Mouse (Mus musculus) heart, adult 9 months (tissue): ENCODE measurements around the gene Tcp11.
A peak's percentile ranks its signal among the peaks of the same experiment; 100 is the strongest.

ENCODE experiments used
- DNase-seq, 2 experiments: peaks; one replicate each; pipeline ENCODE4 v3.0.0; 2022; ENCODE audit warnings: low spot score in 2 of 2

The Tcp11 gene

GRCm38 (mm10) chr17:28084395-28084905, 4.0 kb upstream of the Tcp11 start:
- DNase-seq: no peak

DNA sequence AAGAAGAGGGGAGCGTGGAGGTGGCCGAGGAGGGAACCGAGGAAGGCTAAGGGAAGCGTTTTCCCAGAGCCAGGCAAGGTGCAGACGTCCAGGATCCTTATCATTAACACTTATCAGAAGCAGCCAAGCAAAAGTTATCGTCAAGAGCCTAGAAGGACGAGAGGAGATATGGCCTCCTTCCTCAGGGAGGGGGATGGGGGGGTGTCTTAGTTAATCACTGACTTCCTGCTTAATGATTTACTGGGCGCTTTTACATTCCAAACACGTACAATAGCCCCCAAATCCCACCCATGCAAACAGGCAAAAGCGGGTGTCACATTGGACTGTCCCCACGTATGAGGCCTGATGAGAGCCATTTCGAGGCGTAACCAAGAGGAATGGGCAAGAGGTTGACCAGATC, 2.4 kb upstream of the Tcp11 start:
- DNase-seq: no peak

DNA sequence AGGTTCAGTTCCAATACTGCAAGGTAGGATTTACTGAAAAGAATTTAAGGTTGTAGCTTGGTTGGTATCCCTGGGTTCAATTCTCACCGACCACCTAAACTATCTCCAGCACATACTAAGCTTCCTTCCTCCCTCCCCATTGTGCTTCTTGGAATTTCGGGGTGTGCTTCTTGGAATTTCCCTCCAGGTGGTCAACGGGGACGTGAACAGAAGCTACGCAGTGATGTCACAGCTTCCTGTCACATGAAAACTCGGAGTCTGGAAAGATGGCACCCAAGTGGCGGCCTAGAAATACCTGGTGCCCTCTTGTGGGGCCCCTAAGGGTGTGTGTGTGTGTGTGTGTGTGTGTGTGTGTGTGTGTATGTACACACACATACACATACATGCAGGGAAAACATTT, 1.4 kb upstream of the Tcp11 start:
- DNase-seq: no peak

- no peak for DNase-seq
These were observed 946 bp upstream of the Tcp11 start for GRCm38 (mm10) chr17:28081385-28081784.

GRCm38 (mm10) chr17:28080817-28081165, 352 bp upstream of the Tcp11 start:
- DNase-seq: no peak

GRCm38 (mm10) chr17:28079618-28080017, 821 bp downstream of the Tcp11 start:
- peak; percentile 65 to 75 for DNase-seq

DNA sequence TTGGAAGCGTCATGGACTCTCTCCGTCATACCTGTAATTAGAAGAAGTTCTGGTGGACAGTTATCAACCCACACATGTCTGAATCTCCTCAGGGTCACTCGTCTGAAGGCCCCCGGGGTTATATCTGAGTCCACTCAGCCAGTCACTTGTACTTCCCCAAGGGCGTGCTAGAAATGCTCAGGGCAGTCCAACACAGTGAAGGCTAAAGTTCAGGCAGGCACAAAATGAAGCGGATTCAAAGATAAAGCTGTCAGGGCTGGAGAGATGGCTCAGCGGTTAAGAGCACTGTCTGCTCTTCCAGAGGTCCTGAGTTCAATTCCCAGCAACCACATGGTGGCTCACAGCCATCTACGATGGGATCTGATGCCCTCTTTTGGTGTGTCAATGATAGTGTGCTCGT, 2.4 kb downstream of the Tcp11 start:
- DNase-seq: no peak

DNA sequence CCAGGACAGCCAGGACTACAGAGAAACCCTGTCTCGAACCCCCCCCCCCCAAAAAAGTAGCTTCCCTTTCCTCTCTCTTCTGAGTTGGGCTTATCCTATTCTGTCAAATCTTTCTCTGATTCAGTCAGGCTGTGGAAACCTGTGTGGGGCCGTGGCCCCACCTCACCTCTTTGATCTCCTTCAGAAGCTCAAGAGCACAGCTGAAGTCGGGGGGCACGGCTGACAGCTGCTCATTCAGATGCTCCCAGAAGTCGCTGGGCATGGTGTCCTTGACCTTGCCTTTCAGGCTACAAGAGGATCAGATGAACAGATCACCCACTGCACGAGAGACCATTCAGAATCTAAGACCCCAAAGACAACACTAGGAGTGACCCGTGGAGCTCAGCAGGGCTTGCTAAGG, 6.0 kb downstream of the Tcp11 start:
- no peak for DNase-seq

GRCm38 (mm10) chr17:28072730-28073129, 7.7 kb downstream of the Tcp11 start:
- DNase-seq: no peak

DNA sequence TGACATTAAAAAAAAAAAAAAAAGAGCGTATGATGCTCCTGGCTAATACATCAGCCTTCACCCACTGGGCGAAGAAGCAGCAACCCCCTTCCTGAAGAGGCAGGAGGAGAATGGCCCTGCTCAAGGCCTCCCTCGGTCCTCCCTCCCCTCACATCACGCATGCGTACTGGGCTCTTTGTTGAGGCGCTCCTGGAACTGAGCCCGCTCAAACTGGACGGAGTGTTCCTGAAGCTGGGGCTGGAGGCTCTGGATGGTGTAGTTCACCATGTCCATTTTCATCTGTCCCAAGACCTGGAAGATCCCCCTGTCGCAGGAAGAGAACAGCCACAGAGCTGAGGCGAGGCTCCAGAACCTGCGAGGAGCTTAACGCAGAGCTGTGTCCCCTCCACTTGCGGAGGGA, 10.2 kb downstream of the Tcp11 start:
- no peak for DNase-seq

GRCm38 (mm10) chr17:28069446-28069845, 11.0 kb downstream of the Tcp11 start:
- no peak for DNase-seq

DNA sequence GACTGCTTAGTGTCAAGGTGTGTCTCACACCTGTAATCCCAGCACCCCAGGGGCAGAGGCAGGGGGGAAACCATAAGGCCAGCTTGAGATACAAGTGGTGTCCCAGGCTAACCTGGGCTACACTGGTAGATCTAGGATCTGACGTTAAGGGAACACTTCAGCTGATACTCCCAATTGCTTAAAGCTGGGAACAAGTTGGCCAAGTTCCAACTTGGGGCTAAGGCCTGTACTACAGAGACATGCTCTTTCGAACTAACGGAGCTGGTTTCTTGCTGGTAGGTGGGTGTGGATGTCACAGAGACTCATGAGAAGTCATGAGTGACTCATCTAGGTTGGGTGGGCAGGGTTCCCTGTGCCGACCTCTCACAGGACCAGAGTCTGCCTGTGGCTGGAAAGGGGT, 13.1 kb downstream of the Tcp11 start:
- no peak for DNase-seq

- DNase-seq: no peak
These were observed 17.3 kb downstream of the Tcp11 start for GRCm38 (mm10) chr17:28063163-28063562.

DNA sequence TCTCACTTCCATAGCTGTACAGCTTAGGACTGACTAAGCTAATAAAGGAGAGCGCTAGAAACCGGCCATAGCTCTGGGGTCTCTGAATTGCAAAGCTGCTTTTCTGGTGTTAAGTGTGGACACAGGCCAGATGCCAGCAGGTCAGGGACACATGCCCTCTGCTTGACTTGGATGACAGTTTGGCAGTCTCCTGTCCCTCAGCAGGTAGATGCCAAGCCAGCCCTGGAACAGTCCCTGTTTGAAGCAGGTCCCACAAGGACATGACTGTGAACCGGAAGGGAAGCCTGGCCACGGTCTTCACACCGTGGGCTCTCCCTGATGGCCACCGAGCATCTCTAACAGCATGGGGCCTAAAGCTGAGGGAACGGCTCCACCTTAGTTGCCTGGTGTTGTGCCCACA, 17.7 kb downstream of the Tcp11 start:
- no peak for DNase-seq

GRCm38 (mm10) chr17:28061472-28061871, 19.0 kb downstream of the Tcp11 start:
- DNase-seq: no peak

GRCm38 (mm10) chr17:28060681-28061080, 19.8 kb downstream of the Tcp11 start:
- no peak for DNase-seq

GRCm38 (mm10) chr17:28058346-28058745, 22.1 kb downstream of the Tcp11 start:
- no peak for DNase-seq

DNA sequence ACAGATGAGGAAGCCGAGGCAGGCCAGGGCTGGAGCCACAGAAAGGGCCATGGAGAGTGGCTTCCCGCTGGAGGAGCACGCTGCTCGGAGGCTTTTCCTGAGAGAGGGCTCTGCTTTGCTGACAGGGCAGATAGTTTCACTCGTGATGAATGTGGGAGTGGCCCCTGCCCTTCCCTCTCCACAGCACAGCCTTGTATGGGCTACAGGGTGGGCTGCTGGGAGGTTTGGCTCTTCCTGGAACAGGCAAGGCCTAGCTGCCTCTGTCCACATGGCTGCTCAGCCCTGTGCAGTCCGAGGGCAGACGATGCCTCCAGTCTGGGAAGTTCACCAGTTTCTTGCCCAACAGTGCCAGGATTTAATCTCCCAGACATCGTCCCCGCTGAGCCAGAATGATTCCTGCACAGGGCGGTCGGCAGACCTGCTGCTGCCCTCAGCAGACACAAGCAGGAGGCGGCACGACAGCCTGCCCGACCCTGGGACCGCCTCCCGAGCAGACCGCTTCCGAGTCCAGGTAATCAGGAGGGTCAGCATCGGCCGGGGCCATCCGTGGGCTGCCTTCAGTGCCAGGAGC, 28.1 kb downstream of the Tcp11 start:
- DNase-seq: no peak

DNA sequence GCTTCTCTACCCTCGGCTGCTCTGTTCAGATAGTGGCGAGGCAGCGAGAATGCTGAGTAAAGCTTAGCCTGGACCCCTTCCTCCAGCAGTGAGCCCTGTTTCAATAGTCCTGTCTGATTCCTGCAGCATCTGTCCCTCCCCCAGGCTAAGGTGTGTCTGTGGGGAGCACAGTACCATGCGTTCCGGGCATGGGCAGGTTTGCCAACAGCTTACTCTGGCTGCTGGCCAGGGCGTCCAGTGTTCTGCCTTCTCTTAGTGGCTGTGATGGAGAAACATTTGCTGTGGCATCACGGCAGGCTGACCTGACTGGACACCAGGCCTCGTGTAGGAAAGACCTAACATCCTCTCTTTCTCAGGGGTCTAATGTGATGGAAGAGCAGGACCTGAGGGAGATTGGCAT, 30.2 kb downstream of the Tcp11 start:
- no peak for DNase-seq

GRCm38 (mm10) chr17:28048425-28048824, 32.0 kb downstream of the Tcp11 start:
- no peak for DNase-seq

- DNase-seq: no peak
These were observed 32.9 kb downstream of the Tcp11 start for GRCm38 (mm10) chr17:28047520-28047919.

- no peak for DNase-seq
These were observed 33.4 kb downstream of the Tcp11 start for GRCm38 (mm10) chr17:28047017-28047416.

GRCm38 (mm10) chr17:28042299-28042771, 38.1 kb downstream of the Tcp11 start:
- DNase-seq: no peak

GRCm38 (mm10) chr17:28041298-28041697, 39.1 kb downstream of the Tcp11 start:
- no peak for DNase-seq
